Mouse (Mus musculus): ENCODE measurements around the gene Gmpr. TPM values are rescaled to one million over a fixed set of nuclear protein-coding genes. Genes with fewer than 3 reads are reported as not detected.

Gmpr gene
- total and polyA plus RNA-seq, 3 experiments, result 139 to 171 (median 158) TPM

- H3K79me2 ChIP-seq (replicated peaks; ENCODE audit: control insufficient read depth, insufficient read depth, low read length), result no peaks in the 10 kb centered on the region
- WGBS, result 54% methylated on average over 7 of the region's 7 CpGs
- no peaks in the 10 kb centered on the region; the same call in 1 of the 2 replicates for H3K4me1 ChIP-seq (ENCODE audit: control insufficient read depth, insufficient read depth, low read length)
- no peaks in the 10 kb centered on the region for H3K36me3 ChIP-seq (ENCODE audit: control insufficient read depth, insufficient read depth, low read length)
- no peak overlapping the region for H3K4me3 ChIP-seq
- no peak for TF ChIP-seq POLR2A (IDR thresholded peaks at IDR 0.05; ENCODE audit: insufficient read depth, low read depth, low read length)
- no peak for TF ChIP-seq CTCF (IDR thresholded peaks at IDR 0.05)
- TF ChIP-seq EP300 (IDR thresholded peaks at IDR 0.05; ENCODE audit: insufficient read depth, low read depth, low read length), result no peak
- no peak overlapping the region for H3K9ac ChIP-seq (ENCODE audit: low read depth, low read length)
- intact Hi-C loops (cut with DNase I), result no loop called here
- DNase-seq, result no peak
- no peak overlapping the region for H3K27ac ChIP-seq
- H3K27me3 ChIP-seq (ENCODE audit: control insufficient read depth, insufficient read depth, low read length), result no peaks in the 10 kb centered on the region
Measured at GRCm38 (mm10) chr13:45595416-45595815, 88.2 kb downstream of the Gmpr start.

DNA sequence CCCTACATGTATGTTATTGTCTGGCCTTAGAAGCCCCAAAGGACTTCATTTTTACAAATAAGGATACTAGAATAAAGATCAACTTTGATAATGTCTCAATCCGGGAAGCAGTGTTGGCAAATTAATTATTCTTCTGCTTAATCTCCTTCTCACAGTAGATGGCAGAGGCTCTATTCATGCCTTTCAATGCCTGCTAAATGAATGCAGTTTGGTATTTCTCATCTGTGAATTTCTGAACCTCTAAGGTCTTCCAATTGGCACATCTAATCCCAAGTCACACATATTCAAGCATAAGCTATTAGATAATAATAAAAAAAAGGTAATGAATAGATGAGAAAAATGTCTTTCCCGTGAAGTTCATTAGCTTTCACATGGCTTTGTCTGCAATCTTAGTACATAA is 92.6 kb downstream of the Gmpr start:
- Histone ChIP-seq H3K4me3 (no peak overlapping the region), H3K9ac (ENCODE audit: low read depth, low read length) (no peak overlapping the region), H3K27ac (no peak overlapping the region), H3K27me3 (ENCODE audit: control insufficient read depth, insufficient read depth, low read length) (no peaks in the 10 kb centered on the region), H3K4me1 (ENCODE audit: control insufficient read depth, insufficient read depth, low read length) (no peaks in the 10 kb centered on the region; the same call in 1 of the 2 replicates), H3K36me3 (ENCODE audit: control insufficient read depth, insufficient read depth, low read length) (no peaks in the 10 kb centered on the region), H3K79me2 (replicated peaks; ENCODE audit: control insufficient read depth, insufficient read depth, low read length) (no peaks in the 10 kb centered on the region)
- intact Hi-C loops (cut with DNase I), result no loop called here
- TF ChIP-seq CTCF (IDR thresholded peaks at IDR 0.05) (no peak), EP300 (IDR thresholded peaks at IDR 0.05; ENCODE audit: insufficient read depth, low read depth, low read length) (no peak), POLR2A (IDR thresholded peaks at IDR 0.05; ENCODE audit: insufficient read depth, low read depth, low read length) (no peak)
- no peak for DNase-seq
- 80% methylated on average over 2 of the region's 2 CpGs for WGBS

DNA sequence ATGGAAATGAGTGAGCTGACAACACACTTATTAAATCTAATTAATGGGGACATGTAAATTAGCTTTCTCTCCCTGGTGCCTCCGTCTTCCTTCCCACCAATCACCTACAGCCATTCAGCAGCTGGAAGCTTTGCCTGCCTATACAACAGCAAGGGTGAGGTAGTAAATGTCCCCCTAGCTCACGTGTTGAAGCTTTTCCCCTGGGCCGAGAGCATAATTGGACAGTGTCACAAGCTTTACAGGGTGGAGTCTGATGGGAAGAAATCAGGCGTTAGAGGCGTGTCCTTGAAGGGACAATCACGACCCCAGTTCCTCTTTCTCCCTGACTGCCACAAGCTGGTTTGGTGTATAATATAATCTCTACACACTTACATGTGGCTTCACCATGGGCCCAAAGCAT is 93.2 kb downstream of the Gmpr start:
- Histone ChIP-seq H3K9ac (ENCODE audit: low read depth, low read length) (no peak overlapping the region), H3K27me3 (ENCODE audit: control insufficient read depth, insufficient read depth, low read length) (no peaks in the 10 kb centered on the region), H3K79me2 (replicated peaks; ENCODE audit: control insufficient read depth, insufficient read depth, low read length) (no peaks in the 10 kb centered on the region), H3K4me1 (ENCODE audit: control insufficient read depth, insufficient read depth, low read length) (no peaks in the 10 kb centered on the region), H3K4me3 (no peak overlapping the region), H3K36me3 (ENCODE audit: control insufficient read depth, insufficient read depth, low read length) (no peaks in the 10 kb centered on the region), H3K27ac (no peak overlapping the region)
- intact Hi-C loops (cut with DNase I), result no loop called here
- WGBS, result 54% methylated on average over 6 of the region's 6 CpGs
- DNase-seq, result no peak
- TF ChIP-seq POLR2A (IDR thresholded peaks at IDR 0.05; ENCODE audit: insufficient read depth, low read depth, low read length) (no peak), EP300 (IDR thresholded peaks at IDR 0.05; ENCODE audit: insufficient read depth, low read depth, low read length) (no peak), CTCF (IDR thresholded peaks at IDR 0.05) (no peak)

Other genes starting within 250 kb of the Gmpr start
- 10 to 100 TPM; 16.8 to 27.1 TPM for gene Mylip, start 117.7 kb upstream of the Gmpr start, total RNA-seq (2021)
- 10.5 and 13.6 TPM in 2 replicates for gene Mylip, start 117.7 kb upstream of the Gmpr start, polyA plus RNA-seq (2012; rRNA removed)

Measured in heart, adult 2 months (tissue).